In genomic region chr7:139249406-139250210, GRCm38 (mm10) we compare ENCODE assay signal across 8 mouse cellular contexts. TPM values are rescaled to one million over a fixed set of nuclear protein-coding genes. Genes with fewer than 3 reads are reported as not detected.
DNase-seq lines count a peak whose midpoint lies in the region; ATAC-seq and TF ChIP-seq lines count a peak whose summit lies in the region.

No protein-coding gene starts in this region.

- peak overlapping the region; percentile 98 for H3K4me2 ChIP-seq in neural tube, embryonic 11.5 days (ENCODE audit: low read depth)
- H3K4me2 ChIP-seq in liver, embryonic 11.5 days: peak overlapping the region; percentile 88
- peak overlapping the region; percentile 86 for H3K4me2 ChIP-seq in stomach, postnatal 0 days (replicated peaks; ENCODE audit: low read depth)

- no peaks in the 10 kb centered on the region for H3K36me3 ChIP-seq in neural tube, embryonic 11.5 days (ENCODE audit: control insufficient read depth, insufficient read depth, low read length)
- no peaks in the 10 kb centered on the region for H3K36me3 ChIP-seq in liver, embryonic 11.5 days (ENCODE audit: control insufficient read depth, insufficient read depth, low read length)
- H3K36me3 ChIP-seq in stomach, postnatal 0 days (ENCODE audit: control insufficient read depth, insufficient read depth, low read length): peaks cover 4% of the 10 kb centered on the region; the same call in 1 of the 2 replicates

- TF ChIP-seq EP300 in stomach, postnatal 0 days (optimal IDR thresholded peaks at IDR 0.05): no peak

- H3K9ac ChIP-seq in neural tube, embryonic 11.5 days (ENCODE audit: low read length): no peak overlapping the region; the same call in 1 of the 2 replicates
- no peak overlapping the region for H3K9ac ChIP-seq in liver, embryonic 11.5 days (ENCODE audit: low read depth, low read length)
- H3K9ac ChIP-seq in stomach, postnatal 0 days (ENCODE audit: low read length): peak overlapping the region; percentile 89

- peak overlapping the region; percentile 81 for H3K4me3 ChIP-seq in cerebellum, adult 2 months (replicated peaks; ENCODE audit: insufficient read depth, low read depth, low read length)
- peak overlapping the region; percentile 55; the same call in 1 of the 2 replicates for H3K4me3 ChIP-seq in neural tube, embryonic 11.5 days (ENCODE audit: low read depth, low read length)
- peak overlapping the region; percentile 53 for H3K4me3 ChIP-seq in liver, embryonic 11.5 days (ENCODE audit: low read depth, low read length)
- peak overlapping the region; percentile 69 for H3K4me3 ChIP-seq in stomach, postnatal 0 days (ENCODE audit: low read depth, low read length)

- no peak overlapping the region for H3K27ac ChIP-seq in cerebellum, adult 2 months (ENCODE audit: insufficient read depth, low read length)
- no peak overlapping the region for H3K27ac ChIP-seq in neural tube, embryonic 11.5 days (ENCODE audit: low read depth, low read length)
- no peak overlapping the region for H3K27ac ChIP-seq in liver, embryonic 11.5 days (ENCODE audit: low read depth, low read length)
- H3K27ac ChIP-seq in stomach, postnatal 0 days (replicated peaks): peak overlapping the region; percentile 95

- no peak for TF ChIP-seq POLR2A in cerebellum, adult 2 months (IDR thresholded peaks at IDR 0.05; ENCODE audit: borderline replicate concordance, insufficient read depth, low read length)

- ATAC-seq in cerebellum, adult (ENCODE audit: insufficient number of reproducible peaks, low FRiP score, low TSS enrichment): no peak
- no peak for ATAC-seq in neural tube, embryonic 11.5 days (ENCODE audit: insufficient read depth, low FRiP score, low TSS enrichment)
- ATAC-seq in liver, embryonic 11.5 days (replicated peaks; ENCODE audit: low FRiP score): peak; percentile 32; the same call in 1 of the 2 replicates
- ATAC-seq in stomach, postnatal 0 days (ENCODE audit: low FRiP score, low TSS enrichment): no peak
- no peak for ATAC-seq in activated CD4-positive, CD25-positive, alpha-beta regulatory T cell, adult 4 months

- intact Hi-C loops in gastrocnemius, postnatal 14 days (cut with DNase I; ENCODE audit: low total_unique reads): no loop called here

- peaks cover 8% of the 10 kb centered on the region; the same call in 1 of the 2 replicates for H3K4me1 ChIP-seq in cerebellum, adult 2 months (ENCODE audit: control insufficient read depth, insufficient read depth, low read length)
- peaks cover 12% of the 10 kb centered on the region for H3K4me1 ChIP-seq in neural tube, embryonic 11.5 days (ENCODE audit: control insufficient read depth, insufficient read depth, low read length)
- peaks cover 56% of the 10 kb centered on the region for H3K4me1 ChIP-seq in liver, embryonic 11.5 days (replicated peaks; ENCODE audit: control insufficient read depth, insufficient read depth, low read length)
- H3K4me1 ChIP-seq in stomach, postnatal 0 days (replicated peaks; ENCODE audit: control insufficient read depth, insufficient read depth): peaks cover 51% of the 10 kb centered on the region

- no peak for TF ChIP-seq CTCF in cerebellum, adult 2 months (IDR thresholded peaks at IDR 0.05; ENCODE audit: borderline replicate concordance, insufficient read depth, low read depth, low read length)
- no peak for TF ChIP-seq CTCF in stomach, postnatal 0 days (IDR thresholded peaks at IDR 0.05; ENCODE audit: low read depth)

- no peaks in the 10 kb centered on the region for H3K9me3 ChIP-seq in neural tube, embryonic 11.5 days (ENCODE audit: control insufficient read depth, low read length)
- H3K9me3 ChIP-seq in liver, embryonic 11.5 days (ENCODE audit: control insufficient read depth, low read length): no peaks in the 10 kb centered on the region
- H3K9me3 ChIP-seq in stomach, postnatal 0 days (ENCODE audit: control insufficient read depth, low read length): no peaks in the 10 kb centered on the region

- 49% methylated on average over 7 of the region's 7 CpGs for WGBS in cerebellum, adult 2 months
- WGBS in neural tube, embryonic 11.5 days: 46% methylated on average over 7 of the region's 7 CpGs
- 21% methylated on average over 6 of the region's 7 CpGs for WGBS in liver, embryonic 11.5 days
- 28% methylated on average over 7 of the region's 7 CpGs for WGBS in stomach, postnatal 0 days

- no peaks in the 10 kb centered on the region for H3K27me3 ChIP-seq in cerebellum, adult 2 months (ENCODE audit: control insufficient read depth, insufficient read depth, low read length)
- peaks cover 18% of the 10 kb centered on the region for H3K27me3 ChIP-seq in neural tube, embryonic 11.5 days (ENCODE audit: control insufficient read depth, insufficient read depth, low read length)
- peaks cover 21% of the 10 kb centered on the region for H3K27me3 ChIP-seq in liver, embryonic 11.5 days (replicated peaks; ENCODE audit: control insufficient read depth, insufficient read depth, low read length)
- H3K27me3 ChIP-seq in stomach, postnatal 0 days (ENCODE audit: control insufficient read depth, insufficient read depth, low read length): no peaks in the 10 kb centered on the region

- DNase-seq in cerebellum, adult 2 months: peak; percentile 34 to 39
- DNase-seq in neural tube, embryonic 11.5 days (ENCODE audit: low spot score): no peak
- no peak for DNase-seq in neural tube, embryonic 10.5 days (ENCODE audit: extremely low spot score, low spot score)
- no peak for DNase-seq in liver, embryonic 11.5 days (ENCODE audit: low spot score)
- DNase-seq in stomach, postnatal 0 days (ENCODE audit: low spot score): no peak
- DNase-seq in gastrocnemius, postnatal 14 days: no peak

RNA-seq across cellular contexts. Expression of gene Pwwp2b, which starts 1.3 kb away (rescaled TPM):
- polyA plus RNA-seq in cerebellum, adult 2 months (2012; rRNA removed): 8.9 and 9.9 TPM in 2 replicates
- polyA plus RNA-seq in neural tube, embryonic 11.5 days (2014; fragmentation: Nextera tagmentation; extraction: Ambion mirVana): 4.2 and 4.7 TPM in 2 replicates
- 3.3 and 3.5 TPM in 2 replicates for polyA plus RNA-seq in liver, embryonic 11.5 days (2014; fragmentation: Nextera tagmentation; extraction: Ambion mirVana)
- polyA plus RNA-seq in stomach, postnatal 0 days (2015; fragmentation: Nextera tagmentation; extraction: Ambion mirVana): 16.0 and 17.2 TPM in 2 replicates
- 1 to 10 TPM; 2.3 to 2.9 TPM for polyA plus RNA-seq in activated CD4-positive, CD25-positive, alpha-beta regulatory T cell, adult 4 months (2017; shearing (Covaris generic))
- total RNA-seq in gastrocnemius, postnatal 14 days (2021): 1 to 10 TPM; 1.5 to 3.0 TPM

RNA-seq across cellular contexts. Expression of gene Stk32c, which starts 36.5 kb away (rescaled TPM):
- polyA plus RNA-seq in cerebellum, adult 2 months (2012; rRNA removed): 17.4 and 22.6 TPM in 2 replicates
- polyA plus RNA-seq in neural tube, embryonic 11.5 days (2014; fragmentation: Nextera tagmentation; extraction: Ambion mirVana): 0.46 and 1.1 TPM in 2 replicates
- 0.19 TPM in 1 of 2 replicates, not detected in the other for polyA plus RNA-seq in liver, embryonic 11.5 days (2014; fragmentation: Nextera tagmentation; extraction: Ambion mirVana)
- 0.11 TPM in 1 of 2 replicates, not detected in the other for polyA plus RNA-seq in stomach, postnatal 0 days (2015; fragmentation: Nextera tagmentation; extraction: Ambion mirVana)
- under 1 TPM; 0.42 to 0.46 TPM for polyA plus RNA-seq in activated CD4-positive, CD25-positive, alpha-beta regulatory T cell, adult 4 months (2017; shearing (Covaris generic))
- 1 to 10 TPM; 1.2 to 1.4 TPM for total RNA-seq in gastrocnemius, postnatal 14 days (2021)

RNA-seq across cellular contexts. Expression of gene Lrrc27, which starts 36.8 kb away (rescaled TPM):
- 12.2 and 14.3 TPM in 2 replicates for polyA plus RNA-seq in cerebellum, adult 2 months (2012; rRNA removed)
- polyA plus RNA-seq in neural tube, embryonic 11.5 days (2014; fragmentation: Nextera tagmentation; extraction: Ambion mirVana): 5.1 and 7.9 TPM in 2 replicates
- polyA plus RNA-seq in liver, embryonic 11.5 days (2014; fragmentation: Nextera tagmentation; extraction: Ambion mirVana): 2.2 and 2.6 TPM in 2 replicates
- polyA plus RNA-seq in stomach, postnatal 0 days (2015; fragmentation: Nextera tagmentation; extraction: Ambion mirVana): 3.6 and 5.1 TPM in 2 replicates
- 1 to 10 TPM; 1.2 to 1.8 TPM for polyA plus RNA-seq in activated CD4-positive, CD25-positive, alpha-beta regulatory T cell, adult 4 months (2017; shearing (Covaris generic))
- total RNA-seq in gastrocnemius, postnatal 14 days (2021): 1 to 10 TPM; 2.4 to 2.7 TPM

Comparison
In these comparisons a context has a peak if more than half of its experiments do, and no peak if none do; other contexts are left out.
1. DNase-seq: peak in cerebellum, adult 2 months (2 of 2); none in neural tube, embryonic 11.5 days (single experiment), neural tube, embryonic 10.5 days (single experiment), liver, embryonic 11.5 days (single experiment), stomach, postnatal 0 days (single experiment) and gastrocnemius, postnatal 14 days (single experiment).
2. Peak in every context shown above with its lines, with median percentiles within 50 percentile points of each other: H3K4me3 ChIP-seq and H3K4me2 ChIP-seq.